Mouse (Mus musculus): Measurements from ENCODE around the gene Zeb2. TPM values are rescaled to one million over a fixed set of nuclear protein-coding genes. Genes with fewer than 3 reads are reported as not detected.

Zeb2 gene
- total and polyA plus RNA-seq, 2 experiments from 2014 or later = 50.6 to 150 TPM

GRCm38 (mm10) chr2:44965834-44966555, 151.2 kb downstream of the Zeb2 start:
- H3K27ac ChIP-seq (ENCODE audit: low read depth, low read length) = no peak overlapping the region
- no peak for TF ChIP-seq CTCF (IDR thresholded peaks at IDR 0.05; ENCODE audit: low read depth)
- DNase-seq (no peak), ATAC-seq (no peak)
- H3K27me3 ChIP-seq (ENCODE audit: insufficient read depth, low read length) = no peaks in the 10 kb centered on the region
- no peak overlapping the region for H3K9ac ChIP-seq
- no peak overlapping the region for H3K4me2 ChIP-seq (ENCODE audit: low read depth)
- H3K4me3 ChIP-seq (ENCODE audit: low read depth, low read length) = no peak overlapping the region
- no peaks in the 10 kb centered on the region for H3K9me3 ChIP-seq (ENCODE audit: low read length)
- 66% methylated on average over 2 of the region's 2 CpGs for WGBS
- H3K36me3 ChIP-seq (ENCODE audit: insufficient read depth) = no peaks in the 10 kb centered on the region
- H3K4me1 ChIP-seq (ENCODE audit: insufficient read depth) = no peaks in the 10 kb centered on the region

- Histone ChIP-seq H3K4me2 (ENCODE audit: low read depth) (no peak overlapping the region), H3K36me3 (ENCODE audit: insufficient read depth) (no peaks in the 10 kb centered on the region), H3K9me3 (ENCODE audit: low read length) (no peaks in the 10 kb centered on the region), H3K27me3 (ENCODE audit: insufficient read depth, low read length) (no peaks in the 10 kb centered on the region), H3K4me3 (ENCODE audit: low read depth, low read length) (no peak overlapping the region), H3K9ac (no peak overlapping the region), H3K4me1 (ENCODE audit: insufficient read depth) (no peaks in the 10 kb centered on the region), H3K27ac (ENCODE audit: low read depth, low read length) (no peak overlapping the region)
- ATAC-seq = no peak
- 92% methylated on average over 5 of the region's 5 CpGs for WGBS
- no peak for TF ChIP-seq CTCF (IDR thresholded peaks at IDR 0.05; ENCODE audit: low read depth)
- no peak for DNase-seq
Measured at GRCm38 (mm10) chr2:44962620-44963019, 154.6 kb downstream of the Zeb2 start.

GRCm38 (mm10) chr2:44961192-44961591, 156.0 kb downstream of the Zeb2 start:
- Histone ChIP-seq H3K4me1 (ENCODE audit: insufficient read depth) (no peaks in the 10 kb centered on the region), H3K27me3 (ENCODE audit: insufficient read depth, low read length) (no peaks in the 10 kb centered on the region), H3K4me2 (ENCODE audit: low read depth) (no peak overlapping the region), H3K9me3 (ENCODE audit: low read length) (no peaks in the 10 kb centered on the region), H3K36me3 (ENCODE audit: insufficient read depth) (no peaks in the 10 kb centered on the region), H3K4me3 (ENCODE audit: low read depth, low read length) (no peak overlapping the region), H3K9ac (no peak overlapping the region), H3K27ac (ENCODE audit: low read depth, low read length) (no peak overlapping the region)
- DNase-seq = no peak
- TF ChIP-seq CTCF (IDR thresholded peaks at IDR 0.05; ENCODE audit: low read depth) = no peak
- 95% methylated on average over 4 of the region's 4 CpGs for WGBS
- no peak for ATAC-seq

GRCm38 (mm10) chr2:44960561-44960960, 156.6 kb downstream of the Zeb2 start:
- no peak for ATAC-seq
- H3K27ac ChIP-seq (ENCODE audit: low read depth, low read length) = no peak overlapping the region
- no peak for DNase-seq
- no peaks in the 10 kb centered on the region for H3K9me3 ChIP-seq (ENCODE audit: low read length)
- no peak overlapping the region for H3K4me3 ChIP-seq (ENCODE audit: low read depth, low read length)
- TF ChIP-seq CTCF (IDR thresholded peaks at IDR 0.05; ENCODE audit: low read depth) = no peak
- H3K4me2 ChIP-seq (ENCODE audit: low read depth) = no peak overlapping the region
- WGBS = 92% methylated on average over 3 of the region's 3 CpGs
- no peaks in the 10 kb centered on the region for H3K36me3 ChIP-seq (ENCODE audit: insufficient read depth)
- no peaks in the 10 kb centered on the region for H3K27me3 ChIP-seq (ENCODE audit: insufficient read depth, low read length)
- H3K4me1 ChIP-seq (ENCODE audit: insufficient read depth) = no peaks in the 10 kb centered on the region
- H3K9ac ChIP-seq = no peak overlapping the region

GRCm38 (mm10) chr2:44957329-44957797, 159.8 kb downstream of the Zeb2 start:
- no peaks in the 10 kb centered on the region for H3K27me3 ChIP-seq (ENCODE audit: insufficient read depth, low read length)
- DNase-seq (no peak), ATAC-seq (no peak)
- H3K9me3 ChIP-seq (ENCODE audit: low read length) = no peaks in the 10 kb centered on the region
- H3K4me3 ChIP-seq (ENCODE audit: low read depth, low read length) = no peak overlapping the region
- no peaks in the 10 kb centered on the region for H3K4me1 ChIP-seq (ENCODE audit: insufficient read depth)
- no peaks in the 10 kb centered on the region for H3K36me3 ChIP-seq (ENCODE audit: insufficient read depth)
- H3K9ac ChIP-seq = no peak overlapping the region
- no peak overlapping the region for H3K4me2 ChIP-seq (ENCODE audit: low read depth)
- H3K27ac ChIP-seq (ENCODE audit: low read depth, low read length) = no peak overlapping the region
- TF ChIP-seq CTCF (IDR thresholded peaks at IDR 0.05; ENCODE audit: low read depth) = no peak
- 84% methylated on average over 1 of the region's 1 CpGs for WGBS

- Histone ChIP-seq H3K4me1 (ENCODE audit: insufficient read depth) (no peaks in the 10 kb centered on the region), H3K4me2 (ENCODE audit: low read depth) (no peak overlapping the region), H3K9me3 (ENCODE audit: low read length) (no peaks in the 10 kb centered on the region), H3K9ac (no peak overlapping the region), H3K27ac (ENCODE audit: low read depth, low read length) (no peak overlapping the region), H3K4me3 (ENCODE audit: low read depth, low read length) (no peak overlapping the region), H3K36me3 (ENCODE audit: insufficient read depth) (no peaks in the 10 kb centered on the region), H3K27me3 (ENCODE audit: insufficient read depth, low read length) (no peaks in the 10 kb centered on the region)
- WGBS = 62% methylated on average over 3 of the region's 3 CpGs
- ATAC-seq = 0 out of 2 replicates have a peak, but pooled peaks have one; percentile 36
- no peak for TF ChIP-seq CTCF (IDR thresholded peaks at IDR 0.05; ENCODE audit: low read depth)
- DNase-seq = no peak
Measured at GRCm38 (mm10) chr2:44956232-44956631, 161.0 kb downstream of the Zeb2 start.

GRCm38 (mm10) chr2:44955506-44955905, 161.7 kb downstream of the Zeb2 start:
- DNase-seq (no peak), ATAC-seq (no peak)
- Histone ChIP-seq H3K27me3 (ENCODE audit: insufficient read depth, low read length) (no peaks in the 10 kb centered on the region), H3K4me2 (ENCODE audit: low read depth) (no peak overlapping the region), H3K4me1 (ENCODE audit: insufficient read depth) (no peaks in the 10 kb centered on the region), H3K36me3 (ENCODE audit: insufficient read depth) (no peaks in the 10 kb centered on the region), H3K4me3 (ENCODE audit: low read depth, low read length) (no peak overlapping the region), H3K9ac (no peak overlapping the region), H3K27ac (ENCODE audit: low read depth, low read length) (no peak overlapping the region), H3K9me3 (ENCODE audit: low read length) (no peaks in the 10 kb centered on the region)
- WGBS = 92% methylated on average over 6 of the region's 6 CpGs
- no peak for TF ChIP-seq CTCF (IDR thresholded peaks at IDR 0.05; ENCODE audit: low read depth)

Measured in forebrain, postnatal 0 days (tissue).